Mouse (Mus musculus): Measurements from ENCODE around the gene Zkscan6.

DNA sequence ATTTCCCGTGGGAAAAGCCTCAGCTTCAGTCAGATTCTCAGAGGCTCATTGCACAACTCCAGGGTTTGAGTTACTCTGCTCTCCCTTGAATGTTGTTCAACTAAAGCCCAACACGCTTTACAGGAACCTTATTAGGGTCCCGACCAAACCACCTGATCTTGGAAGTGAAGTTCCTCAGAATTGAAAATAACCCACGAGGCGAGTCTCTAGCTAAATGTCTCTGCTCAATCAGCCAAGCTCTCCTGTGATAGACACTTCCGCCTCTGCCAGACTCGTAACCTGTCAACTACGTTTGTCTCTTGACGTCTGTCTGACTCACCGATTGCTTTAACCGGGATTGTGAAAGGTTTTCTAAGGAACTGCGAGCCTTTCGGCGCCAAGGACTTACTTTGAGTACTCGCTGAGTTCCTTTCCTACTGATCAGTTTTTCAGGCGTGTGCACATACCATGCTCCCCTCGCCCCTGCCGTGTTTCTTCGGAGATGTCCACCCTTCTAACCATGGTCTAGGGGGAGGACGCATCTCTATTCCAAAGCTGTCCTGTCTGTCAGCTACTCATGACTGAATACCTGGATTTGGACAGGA, 562 bp upstream of the Zkscan6 start:
- TF ChIP-seq GATA1 (IDR thresholded peaks at IDR 0.05; ENCODE audit: borderline replicate concordance, low read length), result no peak
- TF ChIP-seq FLI1 (IDR thresholded peaks at IDR 0.05; ENCODE audit: low read length), result no peak
